Mouse (Mus musculus) heart, postnatal 0 days (tissue): ENCODE measurements around the gene Serpinb1c. TPM values are rescaled to one million over a fixed set of nuclear protein-coding genes. Genes with fewer than 3 reads are reported as not detected.
A peak's percentile ranks its signal among the peaks of the same experiment; 100 is the strongest.
"Not testable (repeated sequence)": the region's sequence is repeated elsewhere in the genome, so short reads cannot be mapped to it uniquely, and the experiment has no call there.

Source experiments
- ATAC-seq: fragments of 200-750 bp; cut with Nextera tagmentation; 2 replicates; pipeline ENCODE4 v1.8.0; 2017; ENCODE audit warnings: low read depth, moderate number of reproducible peaks, moderate library complexity; ENCODE audit not compliant: insufficient read depth
- DNase-seq: peaks from one replicate; pipeline ENCODE4 v3.0.0-alpha.2; 2016; ENCODE audit warnings: low spot score
- H3K27ac ChIP-seq: fragments of 300-500 bp; sonication (generic); 2 replicates; pipeline ENCODE4 v1.5.1; 2014; ENCODE audit warnings: low read depth, mild to moderate bottlenecking
- H3K27me3 ChIP-seq: fragments of 300-500 bp; sonication (generic); 2 replicates; pipeline ENCODE4 v1.6.1; 2014; ENCODE audit warnings: low read length, mixed read lengths; ENCODE audit not compliant: control insufficient read depth, insufficient read depth
- H3K36me3 ChIP-seq: fragments of 300-500 bp; sonication (generic); replicated peaks from 2 replicates; pipeline ENCODE4 v1.6.1; 2014; ENCODE audit warnings: low read length, mixed read lengths; ENCODE audit not compliant: control insufficient read depth, insufficient read depth
- H3K4me1 ChIP-seq: fragments of 300-500 bp; sonication (generic); 2 replicates; pipeline ENCODE4 v1.6.1; 2014; ENCODE audit warnings: antibody characterized with exemption; ENCODE audit not compliant: control insufficient read depth, insufficient read depth
- H3K4me2 ChIP-seq: fragments of 300-500 bp; sonication (generic); 2 replicates; pipeline ENCODE4 v1.6.1; 2014; ENCODE audit warnings: low read depth, mild to moderate bottlenecking, low read length, moderate library complexity
- H3K4me3 ChIP-seq: fragments of 300-500 bp; sonication (generic); 2 replicates; pipeline ENCODE4 v1.5.1; 2014; ENCODE audit warnings: low read depth, low read length
- H3K9ac ChIP-seq: fragments of 300-500 bp; sonication (generic); replicated peaks from 2 replicates; pipeline ENCODE4 v1.6.1; 2014; ENCODE audit warnings: low read depth, low read length, mixed read lengths
- H3K9me3 ChIP-seq: fragments of 300-500 bp; sonication (generic); replicated peaks from 2 replicates; pipeline ENCODE4 v1.6.1; 2016; ENCODE audit warnings: low read length; ENCODE audit not compliant: control insufficient read depth
- CTCF ChIP-seq: IDR thresholded peaks from 2 replicates; pipeline ENCODE4 v1.5.1; 2016; ENCODE audit warnings: antibody characterized with exemption, control low read depth, low read depth
- EP300 ChIP-seq: IDR thresholded peaks from 2 replicates; pipeline ENCODE4 v1.6.1; 2016; ENCODE audit warnings: antibody characterized with exemption, low read depth
- WGBS: fragments of 180-500 bp; shearing (Covaris S2); extraction: QIAGEN DNeasy Blood & Tissue Kit; methylation state at CpG from one replicate; pipeline ENCODE4 v1.1.7; 2014; 5-methylcytosine and 5-hydroxymethylcytosine counted together
- polyA plus RNA-seq: library from polyadenylated mRNA; unstranded; fragments of >200 nt; fragmentation: Nextera tagmentation; extraction: Ambion mirVana; gene quantifications from 2 replicates; pipeline ENCODE4 v1.2.1, GENCODE M21; 2015
- total RNA-seq: library from RNA; depleted of rRNA; stranded (reverse); fragments of >200 nt; gene quantifications from 2 replicates; pipeline ENCODE4 v1.2.3, GENCODE M21; 2014; ENCODE audit warnings: low replicate concordance

Serpinb1c gene
- total and polyA plus RNA-seq, 2 experiments from 2014 or later = 0.25 TPM; not detected in 1

DNA sequence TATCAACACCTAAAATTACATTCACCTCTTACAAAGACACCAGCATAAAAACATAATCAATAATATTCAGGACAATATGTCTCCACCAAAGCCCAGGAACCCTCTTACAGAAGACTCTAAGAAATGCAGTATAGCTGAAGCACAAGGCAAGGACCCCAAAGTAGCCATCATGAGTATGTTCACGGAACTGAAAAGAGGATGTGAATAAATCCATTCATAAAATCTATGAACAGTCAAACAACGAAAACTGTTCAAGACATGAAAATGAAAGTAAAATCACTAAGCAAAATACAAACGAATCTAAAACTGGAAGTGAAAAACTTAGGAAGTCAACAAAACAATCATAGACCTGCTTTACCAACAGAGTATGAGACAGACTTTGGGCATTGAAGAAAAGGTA, 10.2 kb upstream of the Serpinb1c start:
- DNase-seq (no peak), ATAC-seq (no peak)
- H3K4me2 ChIP-seq = no peak overlapping the region
- H3K4me1 ChIP-seq = peaks cover 13% of the 10 kb centered on the region; the same call in 1 of the 2 replicates
- H3K27me3 ChIP-seq = no peaks in the 10 kb centered on the region
- TF ChIP-seq EP300 = no peak
- TF ChIP-seq CTCF = no peak
- 72% methylated on average over 3 of the region's 3 CpGs for WGBS
- no peak overlapping the region for H3K9ac ChIP-seq
- no peak overlapping the region for H3K27ac ChIP-seq
- H3K4me3 ChIP-seq = no peak overlapping the region
- no peaks in the 10 kb centered on the region for H3K36me3 ChIP-seq
- H3K9me3 ChIP-seq = no peaks in the 10 kb centered on the region

DNA sequence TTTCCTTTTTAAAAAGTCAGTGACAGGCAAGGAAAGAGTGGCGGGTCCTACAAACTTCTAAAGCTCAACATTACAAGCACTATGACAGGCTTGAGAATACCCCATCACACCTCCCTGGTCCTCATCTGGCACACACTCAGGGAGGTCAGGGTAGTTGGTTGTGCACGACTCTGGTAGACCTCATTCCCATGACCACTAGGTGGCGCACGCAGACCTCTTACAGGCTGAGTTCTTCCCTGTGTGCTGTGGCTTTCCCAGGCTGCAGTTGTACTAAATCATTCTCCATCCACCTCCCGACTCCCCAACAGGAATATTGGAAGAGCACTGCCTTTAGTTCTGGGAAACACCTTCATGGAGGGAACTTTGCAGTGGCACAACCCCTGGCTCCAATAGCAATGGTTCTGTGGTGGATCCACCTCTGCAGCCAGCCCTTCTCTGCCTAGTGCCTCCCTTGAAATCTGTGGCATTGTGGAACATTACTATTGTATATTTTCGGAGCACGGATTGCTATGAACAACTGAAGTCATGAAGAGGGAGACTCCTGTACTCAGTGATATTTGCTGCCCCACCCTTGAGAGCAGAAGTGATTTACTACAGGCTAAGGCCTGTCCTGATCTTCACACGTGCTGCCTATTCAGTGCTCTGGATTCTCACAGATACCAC, 5.3 kb upstream of the Serpinb1c start:
- Histone ChIP-seq H3K4me3 (no peak overlapping the region), H3K9ac (no peak overlapping the region), H3K36me3 (no peaks in the 10 kb centered on the region), H3K9me3 (no peaks in the 10 kb centered on the region), H3K27me3 (no peaks in the 10 kb centered on the region), H3K27ac (no peak overlapping the region), H3K4me1 (0 out of 2 replicates have a peak, but pooled peaks cover 4% of the 10 kb centered on the region), H3K4me2 (no peak overlapping the region)
- TF ChIP-seq CTCF (peak; percentile 99), EP300 (no peak)
- ATAC-seq (peak; percentile 95), DNase-seq (peak; percentile 91)
- WGBS = 26% methylated on average over 8 of the region's 8 CpGs

DNA sequence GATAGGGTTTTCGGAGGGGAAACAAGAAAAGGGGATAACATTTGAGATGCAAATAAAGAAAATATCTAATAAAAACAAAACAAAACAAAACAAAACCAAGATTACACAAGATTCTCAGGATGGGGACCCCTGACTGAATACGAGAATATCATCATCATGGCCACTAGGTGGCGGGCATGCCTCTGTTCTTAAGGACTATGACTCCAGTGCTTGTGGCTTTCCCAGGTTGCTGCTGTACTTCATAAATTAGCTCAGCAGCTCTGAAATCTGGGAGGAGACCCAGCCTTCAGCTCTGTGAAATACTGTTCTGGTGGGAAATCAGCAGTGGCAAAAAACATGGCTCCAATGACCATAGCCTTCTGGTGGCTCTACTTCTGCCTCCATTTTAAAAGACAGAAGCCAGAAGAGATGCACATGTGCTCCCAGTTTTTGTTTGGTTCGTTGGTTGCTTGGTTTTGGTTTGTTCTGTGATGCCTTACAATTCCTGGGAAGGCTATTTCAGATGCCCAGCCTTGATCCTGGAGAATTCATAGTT, 4.5 kb upstream of the Serpinb1c start:
- Histone ChIP-seq H3K4me1 (0 out of 2 replicates have a peak, but pooled peaks cover 4% of the 10 kb centered on the region), H3K27me3 (no peaks in the 10 kb centered on the region), H3K4me3 (no peak overlapping the region), H3K9me3 (no peaks in the 10 kb centered on the region), H3K9ac (no peak overlapping the region), H3K36me3 (no peaks in the 10 kb centered on the region), H3K27ac (no peak overlapping the region), H3K4me2 (no peak overlapping the region)
- WGBS = 11% methylated on average over 4 of the region's 4 CpGs
- DNase-seq = peak; percentile 75
- peak; percentile 68 for ATAC-seq
- peak; percentile 80 for TF ChIP-seq CTCF
- TF ChIP-seq EP300 = no peak

DNA sequence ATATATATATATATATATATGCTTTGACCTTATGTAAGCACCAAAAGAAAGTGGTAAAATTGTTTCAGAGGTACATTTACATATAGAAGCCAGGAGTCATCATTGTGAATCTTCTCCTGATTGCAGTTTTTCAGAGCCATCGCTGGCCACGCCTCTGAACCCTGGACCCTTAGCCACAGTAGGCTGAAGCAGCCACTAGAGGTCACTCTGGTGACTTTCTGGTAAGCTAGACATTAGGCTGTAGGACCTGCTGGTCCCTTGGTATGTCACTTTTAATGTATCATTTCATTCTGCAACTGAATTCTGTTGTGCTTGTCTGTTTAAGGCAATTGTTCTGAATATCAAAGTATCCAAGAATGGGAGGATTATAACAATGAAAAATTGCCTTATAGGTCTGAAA, 2.6 kb upstream of the Serpinb1c start:
- Histone ChIP-seq H3K9ac (no peak overlapping the region), H3K36me3 (no peaks in the 10 kb centered on the region), H3K4me2 (no peak overlapping the region), H3K4me3 (no peak overlapping the region), H3K4me1 (0 out of 2 replicates have a peak, but pooled peaks cover 4% of the 10 kb centered on the region), H3K9me3 (no peaks in the 10 kb centered on the region), H3K27me3 (no peaks in the 10 kb centered on the region), H3K27ac (no peak overlapping the region)
- ATAC-seq = no peak; the same call in 1 of the 2 replicates
- TF ChIP-seq CTCF = peak; percentile 59
- no peak for TF ChIP-seq EP300
- DNase-seq = no peak
- 8% methylated on average over 2 of the region's 2 CpGs for WGBS

DNA sequence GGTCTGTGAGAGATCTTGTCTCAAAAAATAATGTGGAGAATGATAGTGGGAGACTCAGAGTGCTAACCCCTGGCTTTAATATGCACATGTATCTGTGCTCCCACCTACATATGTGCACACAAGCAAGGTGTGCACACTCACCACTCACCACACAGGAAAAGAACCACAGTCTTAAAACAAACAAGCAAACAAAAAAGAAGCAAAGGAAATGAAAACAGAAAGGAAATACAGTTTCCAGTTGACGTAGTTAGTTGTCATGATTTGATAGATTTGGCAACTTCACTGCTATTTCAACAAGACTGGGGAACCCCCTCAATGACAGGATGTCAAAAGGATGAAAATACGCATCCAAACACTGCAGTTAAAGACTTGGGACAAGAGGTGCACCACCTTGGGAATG, 1.1 kb upstream of the Serpinb1c start:
- not testable (repeated sequence) for H3K4me2 ChIP-seq, H3K9ac ChIP-seq, ATAC-seq, H3K27me3 ChIP-seq, H3K4me3 ChIP-seq, DNase-seq, H3K36me3 ChIP-seq, H3K4me1 ChIP-seq, H3K27ac ChIP-seq, H3K9me3 ChIP-seq
- WGBS = 67% methylated on average over 1 of the region's 2 CpGs

GRCm38 (mm10) chr13:32896931-32897330, 1.1 kb downstream of the Serpinb1c start:
- no peaks in the 10 kb centered on the region for H3K27me3 ChIP-seq
- WGBS = 75% methylated on average over 4 of the region's 4 CpGs
- H3K9ac ChIP-seq = no peak overlapping the region
- DNase-seq (no peak), ATAC-seq (no peak)
- no peaks in the 10 kb centered on the region for H3K4me1 ChIP-seq
- H3K9me3 ChIP-seq = no peaks in the 10 kb centered on the region
- no peak for TF ChIP-seq EP300
- no peak for TF ChIP-seq CTCF
- no peak overlapping the region for H3K4me2 ChIP-seq
- no peak overlapping the region for H3K4me3 ChIP-seq
- H3K27ac ChIP-seq = no peak overlapping the region
- H3K36me3 ChIP-seq = no peaks in the 10 kb centered on the region
